Mouse (Mus musculus): ENCODE measurements around the gene Lamb3.
"Not testable (repeated sequence)": the region's sequence is repeated elsewhere in the genome, so short reads cannot be mapped to it uniquely, and the experiment has no call there.

Gene Lamb3

DNA sequence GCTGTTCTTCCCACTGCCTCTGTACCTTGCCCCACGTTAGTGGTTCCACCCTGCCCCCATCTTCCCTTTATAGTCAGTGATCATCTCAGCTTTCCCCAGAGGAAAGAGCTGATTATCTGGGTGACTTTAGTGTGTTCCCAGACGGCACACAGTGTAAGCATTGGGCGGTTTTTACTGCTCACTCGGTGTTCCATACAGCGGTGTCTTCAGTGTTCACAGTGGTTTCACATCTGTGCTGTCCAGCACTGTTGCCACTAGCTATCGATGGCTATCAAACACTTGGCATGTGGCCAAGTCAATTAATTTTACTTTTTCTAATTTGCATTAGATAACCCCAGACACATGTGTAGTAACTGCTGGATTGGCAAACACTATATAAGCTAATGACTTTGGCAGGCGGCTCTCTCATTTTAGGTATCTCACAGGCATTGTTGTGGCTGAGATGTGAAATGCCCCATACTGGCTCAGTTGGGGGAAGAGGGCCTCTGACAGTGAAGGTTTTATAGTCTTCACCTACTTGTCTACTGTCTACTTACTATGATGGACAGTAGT, 76.8 kb downstream of the Lamb3 start:
- no peak for DNase-seq

- DNase-seq, result not testable (repeated sequence)
Observed at GRCm38 (mm10) chr1:193285766-193286325, 78.3 kb downstream of the Lamb3 start.

DNA sequence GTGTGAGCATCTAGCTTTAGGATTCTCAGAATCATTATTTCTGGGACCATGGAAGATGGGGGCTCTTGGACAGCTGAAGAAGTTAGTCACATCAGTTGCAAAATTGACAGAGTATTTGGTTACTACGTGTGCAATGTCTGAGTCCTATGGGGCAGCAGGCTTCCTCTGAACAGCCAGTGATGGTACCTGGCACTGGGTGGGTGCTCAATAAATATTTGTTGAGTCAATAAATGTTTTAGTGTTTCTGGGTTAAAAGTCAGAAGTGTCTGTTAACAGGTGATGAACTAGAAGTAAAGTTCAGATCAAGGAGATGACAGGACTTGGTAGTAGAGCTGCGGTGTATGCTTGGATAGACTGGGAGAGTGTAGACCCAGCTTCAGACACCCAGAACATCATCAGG, 80.1 kb downstream of the Lamb3 start:
- no peak for DNase-seq

DNA sequence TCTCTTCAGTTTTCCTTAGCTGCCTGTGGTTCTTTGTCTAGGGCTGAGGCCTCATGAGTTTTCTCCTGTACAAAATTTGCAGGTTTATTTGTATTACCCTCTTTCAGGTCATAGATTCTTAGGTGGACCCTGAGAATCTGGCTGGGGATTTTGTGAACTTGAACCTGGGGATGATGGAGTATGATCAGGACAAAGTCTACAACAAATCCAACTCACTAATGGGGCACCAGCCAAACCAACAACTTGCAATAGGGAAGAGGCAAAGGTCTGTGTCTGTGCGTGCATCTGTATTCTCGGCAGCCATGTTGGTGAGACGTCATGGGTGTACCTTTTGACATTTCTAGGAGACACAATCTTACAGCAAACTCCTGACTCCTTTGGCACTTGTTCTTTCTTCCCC, 81.6 kb downstream of the Lamb3 start:
- no peak for DNase-seq

DNA sequence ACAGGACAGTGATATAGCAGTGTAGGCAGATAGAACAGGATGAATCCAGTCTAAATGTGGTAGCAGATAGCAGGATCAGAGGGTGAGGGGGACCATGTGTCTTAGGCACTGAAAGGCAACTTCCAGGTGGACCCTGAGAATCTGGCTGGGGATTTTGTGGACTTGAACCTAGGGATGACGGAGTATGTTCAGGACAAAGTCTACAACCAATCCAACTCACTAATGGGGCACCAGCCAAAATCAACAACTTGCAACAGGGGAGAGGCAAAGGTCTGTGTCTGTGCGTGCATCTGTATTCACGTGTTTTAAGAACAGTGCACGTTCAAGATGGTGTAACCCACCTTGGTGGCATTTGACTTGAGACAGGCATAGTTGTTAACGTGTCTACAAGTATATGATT, 82.4 kb downstream of the Lamb3 start:
- DNase-seq, result no peak

GRCm38 (mm10) chr1:193290686-193291085, 83.2 kb downstream of the Lamb3 start:
- no peak for DNase-seq

DNA sequence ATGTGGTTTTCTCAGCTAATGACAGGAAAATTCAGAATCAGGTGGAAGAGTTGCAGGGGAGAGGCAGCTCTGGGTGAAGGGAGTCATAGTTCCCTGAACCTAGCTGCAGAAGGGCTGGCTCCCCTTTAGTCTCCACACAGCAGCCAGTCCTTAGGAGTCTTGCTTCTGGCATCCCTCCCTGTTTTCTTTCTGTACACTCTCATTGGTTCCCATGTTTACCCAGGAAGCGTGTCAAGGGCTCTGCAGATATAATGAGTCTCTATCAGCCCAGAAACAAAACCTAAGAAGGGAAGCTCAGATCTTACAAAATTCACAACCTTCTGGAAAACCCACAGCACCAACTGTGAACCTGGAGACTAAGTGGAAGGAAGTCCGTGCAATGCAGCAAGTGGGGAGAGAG, 85.5 kb downstream of the Lamb3 start:
- DNase-seq, result no peak

- DNase-seq, result no peak
Observed at GRCm38 (mm10) chr1:193293926-193294325, 86.4 kb downstream of the Lamb3 start.

- no peak for DNase-seq
Observed at GRCm38 (mm10) chr1:193295920-193296319, 88.4 kb downstream of the Lamb3 start.

DNA sequence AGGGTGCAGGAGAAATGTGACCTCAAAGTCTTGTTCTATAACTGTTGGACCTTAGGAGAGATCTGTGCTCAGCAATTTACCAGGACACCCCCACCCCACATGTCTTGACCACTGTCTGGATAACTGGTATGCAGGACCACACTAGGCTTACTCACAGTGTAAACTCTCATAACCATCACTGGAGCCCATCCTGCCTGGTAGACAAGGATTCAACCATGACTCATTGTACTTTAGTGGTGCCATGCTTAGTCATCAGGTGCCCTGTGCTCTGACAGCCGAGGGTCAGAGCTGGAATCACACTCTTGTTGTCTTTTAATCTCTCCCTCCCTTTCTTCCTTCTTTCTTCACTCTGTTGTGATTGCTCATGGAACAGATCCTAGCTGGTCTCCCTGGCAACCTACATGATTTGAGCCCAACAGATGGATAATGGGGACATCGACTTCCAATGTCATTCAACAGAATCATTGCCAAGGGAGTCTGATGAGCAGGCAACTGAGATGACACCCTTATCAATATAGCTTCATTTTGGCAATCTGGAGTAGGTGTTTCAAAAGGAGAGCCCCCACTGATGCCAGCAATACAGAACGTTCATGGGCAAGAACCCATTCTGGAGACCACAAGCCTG, 90.8 kb downstream of the Lamb3 start:
- no peak for DNase-seq

DNA sequence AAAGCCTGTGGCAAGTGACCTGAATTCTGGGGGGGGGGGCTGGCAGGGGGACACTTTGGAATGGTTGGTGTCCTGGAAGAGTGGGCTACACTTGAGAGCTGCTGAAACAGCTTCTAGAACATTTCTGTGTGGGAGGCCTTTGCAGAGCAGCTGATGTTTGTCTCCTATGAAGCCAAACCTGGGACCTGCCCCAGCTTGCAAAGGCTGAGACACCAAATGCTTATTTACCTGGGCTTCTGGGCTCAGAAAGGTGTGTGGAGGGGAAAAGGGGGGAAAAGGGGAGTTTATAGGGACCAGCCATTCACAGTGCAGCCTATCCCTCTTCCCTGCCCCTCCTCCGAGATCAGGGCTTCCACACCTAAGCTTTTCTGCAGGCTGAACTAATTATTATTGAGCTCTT, 92.5 kb downstream of the Lamb3 start:
- no peak for DNase-seq

GRCm38 (mm10) chr1:193301216-193302092, 94.0 kb downstream of the Lamb3 start:
- DNase-seq, result peak; percentile 69 to 82

DNA sequence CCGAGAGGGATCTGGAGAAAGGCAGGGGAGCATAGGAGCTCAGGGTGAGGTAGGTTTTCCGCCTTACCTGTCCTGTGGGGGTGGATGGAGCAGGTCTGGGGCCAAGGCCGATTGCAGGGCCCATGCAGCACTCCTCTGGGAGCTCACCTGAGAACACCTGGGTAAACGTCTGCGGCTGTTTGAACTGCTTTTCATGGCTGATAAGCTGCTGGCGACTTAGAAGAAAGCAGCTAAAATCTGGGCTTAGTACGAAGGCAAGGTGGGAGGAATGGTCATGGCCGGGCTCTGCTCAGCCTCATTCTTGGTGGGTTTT, 94.5 kb downstream of the Lamb3 start:
- DNase-seq, result no peak

DNA sequence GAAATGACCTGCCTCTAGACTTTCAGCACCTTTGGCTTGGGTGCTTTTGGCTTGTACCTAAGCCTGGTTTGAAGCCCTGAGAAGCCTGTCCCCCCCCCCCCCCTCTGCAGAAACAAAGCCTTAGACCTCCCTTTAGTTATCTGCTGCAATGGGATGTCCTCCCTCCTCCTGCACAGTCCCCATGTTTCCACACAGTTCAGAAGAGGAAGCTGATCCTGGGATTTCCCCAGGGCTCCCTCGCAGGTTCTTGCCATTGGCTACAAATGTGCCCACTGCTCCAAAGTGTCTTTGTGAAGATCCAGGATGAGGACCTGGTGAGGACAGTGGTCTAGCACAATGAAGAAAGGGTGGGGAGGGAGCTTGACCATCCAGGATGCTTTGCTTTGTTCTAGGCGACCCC, 95.6 kb downstream of the Lamb3 start:
- DNase-seq, result no peak

GRCm38 (mm10) chr1:193305386-193305785, 97.9 kb downstream of the Lamb3 start:
- DNase-seq, result no peak

GRCm38 (mm10) chr1:193306832-193307231, 99.3 kb downstream of the Lamb3 start:
- no peak for DNase-seq

DNA sequence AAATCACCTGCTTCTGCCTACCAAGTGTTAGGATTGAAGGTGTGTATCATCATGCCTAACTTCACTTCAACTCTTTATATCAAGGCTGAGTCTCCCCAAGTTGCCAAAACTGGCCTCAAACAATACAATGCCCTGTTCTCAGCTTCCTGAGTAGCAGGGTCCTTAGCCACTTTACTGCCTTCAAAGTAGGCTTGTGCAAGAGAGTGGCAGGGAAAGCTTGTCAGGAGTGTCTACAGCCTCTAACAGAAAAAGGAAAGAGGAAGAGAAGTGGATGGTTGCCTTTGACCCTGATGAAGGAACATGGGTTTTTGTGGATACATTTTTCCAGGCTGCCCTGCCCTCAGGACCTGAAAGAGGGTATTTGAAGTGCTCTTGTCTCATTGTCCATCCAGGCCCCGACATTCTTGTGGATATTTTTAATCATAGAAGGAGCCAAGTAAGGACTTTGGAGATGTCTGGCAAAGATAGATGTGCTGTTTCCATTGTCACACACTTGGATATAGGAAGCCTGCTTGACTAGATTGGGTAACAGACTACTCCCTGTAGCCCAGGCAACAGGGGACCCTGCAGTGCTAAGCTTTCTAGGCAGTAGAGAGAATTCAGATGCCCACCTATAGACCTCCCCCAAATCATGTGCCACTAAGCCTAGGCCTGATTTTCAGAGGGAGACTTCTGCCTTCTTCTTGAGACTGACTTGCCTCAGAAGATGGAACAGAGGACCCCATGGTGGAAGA, 102.5 kb downstream of the Lamb3 start:
- DNase-seq, result peak in 1 of 2 experiments; percentile 26

DNA sequence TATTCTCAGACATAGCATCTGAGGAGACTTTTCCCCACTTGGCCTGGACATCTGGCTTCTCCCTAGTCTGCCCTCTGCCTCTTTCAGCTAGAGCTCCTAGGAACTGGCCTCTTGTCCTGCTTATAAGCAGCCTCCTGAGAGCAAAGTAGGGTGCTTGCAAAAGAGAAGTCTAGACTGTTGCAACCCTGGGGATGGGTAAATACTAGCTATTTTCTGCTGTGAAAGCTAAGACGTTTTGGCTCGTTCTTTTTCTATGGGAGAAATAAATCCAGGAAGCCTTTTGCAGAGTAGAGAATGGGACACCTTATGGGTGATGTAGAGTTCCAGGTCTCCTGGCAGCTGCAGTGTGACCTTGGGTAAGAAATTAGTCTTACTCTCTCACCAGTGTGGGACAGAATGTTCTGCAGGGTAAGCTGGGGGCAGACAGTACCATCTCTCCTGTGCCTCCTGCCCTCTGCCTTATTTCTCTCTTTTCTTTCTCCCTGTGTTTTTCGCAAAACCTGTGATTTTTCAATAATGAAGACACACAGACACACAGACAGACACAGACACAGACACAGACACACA, 103.1 kb downstream of the Lamb3 start:
- peak in 1 of 2 experiments; percentile 22 for DNase-seq

GRCm38 (mm10) chr1:193311596-193311995, 104.1 kb downstream of the Lamb3 start:
- no peak for DNase-seq

- DNase-seq, result peak; percentile 74 to 91
Observed at GRCm38 (mm10) chr1:193315705-193316357, 108.3 kb downstream of the Lamb3 start.

DNA sequence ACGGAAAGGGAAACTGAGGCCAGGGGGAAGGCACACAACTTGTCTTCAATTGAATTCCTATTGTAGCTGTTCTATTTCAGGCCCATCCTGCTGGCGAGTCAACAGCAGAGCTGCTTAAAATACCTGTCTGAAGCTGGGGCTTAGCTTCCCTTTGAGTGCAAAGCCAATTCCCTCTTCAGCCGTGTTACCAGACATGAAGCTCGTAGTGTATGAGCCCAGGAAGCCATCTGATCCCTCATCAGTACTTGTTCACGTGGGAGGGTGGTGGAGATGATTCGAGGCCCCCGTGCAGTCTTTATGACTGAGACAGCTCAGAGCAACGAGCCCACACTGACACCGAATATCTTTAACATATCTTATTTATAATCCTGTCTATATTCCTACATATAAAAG, 108.9 kb downstream of the Lamb3 start:
- DNase-seq, result no peak

DNA sequence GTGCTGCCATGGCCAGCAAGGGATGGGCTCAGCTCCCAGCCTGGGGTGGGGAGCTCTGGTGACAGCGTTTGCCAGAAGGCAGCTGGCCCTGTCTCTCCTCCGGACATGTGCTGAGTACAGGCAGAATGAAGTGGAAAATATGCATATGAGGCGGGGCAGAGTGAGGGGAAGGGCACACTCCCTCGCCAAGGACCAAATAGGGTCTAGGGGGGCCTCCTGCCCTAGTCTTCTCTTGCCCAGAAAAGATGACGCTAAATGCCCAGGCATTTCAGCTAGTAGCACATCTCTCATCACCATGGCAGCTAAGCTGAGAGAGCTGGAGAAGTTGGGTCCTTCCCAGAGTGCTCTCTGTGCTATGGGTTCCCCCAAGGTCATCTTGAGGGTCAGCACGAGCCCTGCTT, 109.7 kb downstream of the Lamb3 start:
- peak; percentile 64 to 90 for DNase-seq
